Mouse (Mus musculus): ENCODE results near the gene Eps8. TPM values are rescaled to one million over a fixed set of nuclear protein-coding genes. Genes with fewer than 3 reads are reported as not detected.

Eps8 gene
- 10 to 100 TPM; 39.1 to 47.8 (median 45.7) TPM for total RNA-seq (2022)

- DNase-seq (ENCODE audit: low spot score in 2 of 2), result no peak
Observed at GRCm38 (mm10) chr6:137654776-137655175, at the start of gene Eps8. Gene Eps8 (minus strand): TSS chr6:137654876.

GRCm38 (mm10) chr6:137703431-137703830, 48.8 kb upstream of the Eps8 start:
- no peak for DNase-seq (ENCODE audit: low spot score in 2 of 2)

- no peak for DNase-seq (ENCODE audit: low spot score in 2 of 2)
Observed at GRCm38 (mm10) chr6:137702918-137703317, 48.2 kb upstream of the Eps8 start.

- DNase-seq (ENCODE audit: low spot score in 2 of 2), result no peak
Observed at GRCm38 (mm10) chr6:137702186-137702585, 47.5 kb upstream of the Eps8 start.

- no peak for DNase-seq (ENCODE audit: low spot score in 2 of 2)
Observed at GRCm38 (mm10) chr6:137699434-137699833, 44.8 kb upstream of the Eps8 start.

- no peak for DNase-seq (ENCODE audit: low spot score in 2 of 2)
Observed at GRCm38 (mm10) chr6:137696445-137697204, 41.9 kb upstream of the Eps8 start.

- no peak for DNase-seq (ENCODE audit: low spot score in 2 of 2)
Observed at GRCm38 (mm10) chr6:137695046-137695445, 40.4 kb upstream of the Eps8 start.

GRCm38 (mm10) chr6:137694310-137694709, 39.6 kb upstream of the Eps8 start:
- DNase-seq (ENCODE audit: low spot score in 2 of 2), result no peak

- no peak for DNase-seq (ENCODE audit: low spot score in 2 of 2)
Observed at GRCm38 (mm10) chr6:137690550-137691119, 36.0 kb upstream of the Eps8 start.

GRCm38 (mm10) chr6:137688506-137689105, 33.9 kb upstream of the Eps8 start:
- no peak for DNase-seq (ENCODE audit: low spot score in 2 of 2)

- no peak for DNase-seq (ENCODE audit: low spot score in 2 of 2)
Observed at GRCm38 (mm10) chr6:137688079-137688478, 33.4 kb upstream of the Eps8 start.

GRCm38 (mm10) chr6:137687667-137688066, 33.0 kb upstream of the Eps8 start:
- DNase-seq (ENCODE audit: low spot score in 2 of 2), result no peak

- DNase-seq (ENCODE audit: low spot score in 2 of 2), result no peak
Observed at GRCm38 (mm10) chr6:137682629-137683028, 28.0 kb upstream of the Eps8 start.

GRCm38 (mm10) chr6:137681000-137681399, 26.3 kb upstream of the Eps8 start:
- DNase-seq (ENCODE audit: low spot score in 2 of 2), result no peak

- DNase-seq (ENCODE audit: low spot score in 2 of 2), result no peak
Observed at GRCm38 (mm10) chr6:137676581-137676980, 21.9 kb upstream of the Eps8 start.

GRCm38 (mm10) chr6:137675556-137675955, 20.9 kb upstream of the Eps8 start:
- no peak for DNase-seq (ENCODE audit: low spot score in 2 of 2)

- DNase-seq (ENCODE audit: low spot score in 2 of 2), result no peak
Observed at GRCm38 (mm10) chr6:137673301-137673700, 18.6 kb upstream of the Eps8 start.

GRCm38 (mm10) chr6:137671561-137671960, 16.9 kb upstream of the Eps8 start:
- DNase-seq (ENCODE audit: low spot score in 2 of 2), result no peak

- DNase-seq (ENCODE audit: low spot score in 2 of 2), result no peak
Observed at GRCm38 (mm10) chr6:137670820-137671219, 16.1 kb upstream of the Eps8 start.

GRCm38 (mm10) chr6:137669876-137670275, 15.2 kb upstream of the Eps8 start:
- DNase-seq (ENCODE audit: low spot score in 2 of 2), result no peak

GRCm38 (mm10) chr6:137669433-137669832, 14.8 kb upstream of the Eps8 start:
- DNase-seq (ENCODE audit: low spot score in 2 of 2), result no peak

GRCm38 (mm10) chr6:137668331-137668730, 13.7 kb upstream of the Eps8 start:
- DNase-seq (ENCODE audit: low spot score in 2 of 2), result no peak

GRCm38 (mm10) chr6:137667665-137668064, 13.0 kb upstream of the Eps8 start:
- DNase-seq (ENCODE audit: low spot score in 2 of 2), result no peak
